Mouse (Mus musculus): ENCODE data around the gene Rarg. TPM values are rescaled to one million over a fixed set of nuclear protein-coding genes. Genes with fewer than 3 reads are reported as not detected.

Rarg gene
- polyA plus RNA-seq, 1 experiment = 0.09 TPM

GRCm38 (mm10) chr15:102202971-102203834 lies 54.1 kb downstream of the Rarg start, which contains the start of gene Zfp740:
TSS of gene Zfp740 (plus strand) at chr15:102203249.
- TF ChIP-seq TAL1 (IDR thresholded peaks at IDR 0.05; ENCODE audit: low read length) (no peak), GATA1 (IDR thresholded peaks at IDR 0.05; ENCODE audit: low read length) (no peak)
- Histone ChIP-seq H3K36me3 (ENCODE audit: control insufficient read depth) (peaks cover 36% of the 10 kb centered on the region), H3K4me1 (ENCODE audit: control insufficient read depth) (peaks cover 38% of the 10 kb centered on the region), H3K9me3 (ENCODE audit: control insufficient read depth, low read length) (no peaks in the 10 kb centered on the region), H3K27me3 (ENCODE audit: control insufficient read depth) (no peaks in the 10 kb centered on the region), H3K4me3 (replicated peaks) (peak within 1 kb of the TSS; percentile 90)

GRCm38 (mm10) chr15:102198841-102199240 lies 58.5 kb downstream of the Rarg start:
- Histone ChIP-seq H3K27me3 (ENCODE audit: control insufficient read depth) (no peaks in the 10 kb centered on the region), H3K36me3 (ENCODE audit: control insufficient read depth) (no peaks in the 10 kb centered on the region), H3K9me3 (ENCODE audit: control insufficient read depth, low read length) (no peaks in the 10 kb centered on the region), H3K4me3 (replicated peaks) (no peak overlapping the region), H3K4me1 (ENCODE audit: control insufficient read depth) (peaks cover 17% of the 10 kb centered on the region)
- no peak for TF ChIP-seq GATA1 (IDR thresholded peaks at IDR 0.05; ENCODE audit: low read length)
- TF ChIP-seq TAL1 (IDR thresholded peaks at IDR 0.05; ENCODE audit: low read length) = no peak

GRCm38 (mm10) chr15:102195373-102195772 lies 61.9 kb downstream of the Rarg start:
- no peaks in the 10 kb centered on the region for H3K36me3 ChIP-seq (ENCODE audit: control insufficient read depth)
- H3K9me3 ChIP-seq (ENCODE audit: control insufficient read depth, low read length) = no peaks in the 10 kb centered on the region
- no peaks in the 10 kb centered on the region for H3K27me3 ChIP-seq (ENCODE audit: control insufficient read depth)
- no peak overlapping the region for H3K4me3 ChIP-seq (replicated peaks)
- TF ChIP-seq GATA1 (IDR thresholded peaks at IDR 0.05; ENCODE audit: low read length) (no peak), TAL1 (IDR thresholded peaks at IDR 0.05; ENCODE audit: low read length) (no peak)
- peaks cover 7% of the 10 kb centered on the region for H3K4me1 ChIP-seq (ENCODE audit: control insufficient read depth)

GRCm38 (mm10) chr15:102194439-102194838 lies 62.9 kb downstream of the Rarg start:
- TF ChIP-seq GATA1 (IDR thresholded peaks at IDR 0.05; ENCODE audit: low read length) = no peak
- TF ChIP-seq TAL1 (IDR thresholded peaks at IDR 0.05; ENCODE audit: low read length) = no peak
- Histone ChIP-seq H3K36me3 (ENCODE audit: control insufficient read depth) (no peaks in the 10 kb centered on the region), H3K4me3 (replicated peaks) (no peak overlapping the region), H3K9me3 (ENCODE audit: control insufficient read depth, low read length) (no peaks in the 10 kb centered on the region), H3K27me3 (ENCODE audit: control insufficient read depth) (no peaks in the 10 kb centered on the region), H3K4me1 (ENCODE audit: control insufficient read depth) (peaks cover 7% of the 10 kb centered on the region)

GRCm38 (mm10) chr15:102193652-102194051 lies 63.7 kb downstream of the Rarg start:
- H3K27me3 ChIP-seq (ENCODE audit: control insufficient read depth) = no peaks in the 10 kb centered on the region
- no peaks in the 10 kb centered on the region for H3K9me3 ChIP-seq (ENCODE audit: control insufficient read depth, low read length)
- peaks cover 6% of the 10 kb centered on the region for H3K4me1 ChIP-seq (ENCODE audit: control insufficient read depth)
- no peaks in the 10 kb centered on the region for H3K36me3 ChIP-seq (ENCODE audit: control insufficient read depth)
- no peak for TF ChIP-seq TAL1 (IDR thresholded peaks at IDR 0.05; ENCODE audit: low read length)
- no peak for TF ChIP-seq GATA1 (IDR thresholded peaks at IDR 0.05; ENCODE audit: low read length)
- no peak overlapping the region for H3K4me3 ChIP-seq (replicated peaks)

GRCm38 (mm10) chr15:102192820-102193386 lies 64.4 kb downstream of the Rarg start:
- H3K4me3 ChIP-seq (replicated peaks) = no peak overlapping the region
- no peaks in the 10 kb centered on the region for H3K9me3 ChIP-seq (ENCODE audit: control insufficient read depth, low read length)
- no peaks in the 10 kb centered on the region for H3K36me3 ChIP-seq (ENCODE audit: control insufficient read depth)
- H3K27me3 ChIP-seq (ENCODE audit: control insufficient read depth) = no peaks in the 10 kb centered on the region
- H3K4me1 ChIP-seq (ENCODE audit: control insufficient read depth) = peaks cover 9% of the 10 kb centered on the region
- TF ChIP-seq TAL1 (IDR thresholded peaks at IDR 0.05; ENCODE audit: low read length) (no peak), GATA1 (IDR thresholded peaks at IDR 0.05; ENCODE audit: low read length) (no peak)

GRCm38 (mm10) chr15:102192271-102192812 lies 65.0 kb downstream of the Rarg start:
- Histone ChIP-seq H3K4me1 (ENCODE audit: control insufficient read depth) (peaks cover 9% of the 10 kb centered on the region), H3K9me3 (ENCODE audit: control insufficient read depth, low read length) (no peaks in the 10 kb centered on the region), H3K36me3 (ENCODE audit: control insufficient read depth) (no peaks in the 10 kb centered on the region), H3K4me3 (replicated peaks) (no peak overlapping the region), H3K27me3 (ENCODE audit: control insufficient read depth) (no peaks in the 10 kb centered on the region)
- TF ChIP-seq GATA1 (IDR thresholded peaks at IDR 0.05; ENCODE audit: low read length) (no peak), TAL1 (IDR thresholded peaks at IDR 0.05; ENCODE audit: low read length) (no peak)

GRCm38 (mm10) chr15:102191699-102192098 lies 65.6 kb downstream of the Rarg start:
- Histone ChIP-seq H3K4me3 (replicated peaks) (no peak overlapping the region), H3K27me3 (ENCODE audit: control insufficient read depth) (no peaks in the 10 kb centered on the region), H3K9me3 (ENCODE audit: control insufficient read depth, low read length) (no peaks in the 10 kb centered on the region), H3K4me1 (ENCODE audit: control insufficient read depth) (peaks cover 9% of the 10 kb centered on the region), H3K36me3 (ENCODE audit: control insufficient read depth) (no peaks in the 10 kb centered on the region)
- TF ChIP-seq GATA1 (IDR thresholded peaks at IDR 0.05; ENCODE audit: low read length) (no peak), TAL1 (IDR thresholded peaks at IDR 0.05; ENCODE audit: low read length) (no peak)

GRCm38 (mm10) chr15:102188883-102189282 lies 68.4 kb downstream of the Rarg start:
- Histone ChIP-seq H3K27me3 (ENCODE audit: control insufficient read depth) (no peaks in the 10 kb centered on the region), H3K36me3 (ENCODE audit: control insufficient read depth) (peaks cover 2% of the 10 kb centered on the region; the same call in 1 of the 2 replicates), H3K4me3 (replicated peaks) (no peak overlapping the region), H3K9me3 (ENCODE audit: control insufficient read depth, low read length) (no peaks in the 10 kb centered on the region), H3K4me1 (ENCODE audit: control insufficient read depth) (peaks cover 8% of the 10 kb centered on the region)
- TF ChIP-seq TAL1 (IDR thresholded peaks at IDR 0.05; ENCODE audit: low read length) = no peak
- TF ChIP-seq GATA1 (IDR thresholded peaks at IDR 0.05; ENCODE audit: low read length) = no peak

Data from erythroblast, embryonic 14.5 days (primary cell).